Mouse (Mus musculus): ENCODE measurements around the gene Siah1b. TPM values are rescaled to one million over a fixed set of nuclear protein-coding genes. Genes with fewer than 3 reads are reported as not detected.

The Siah1b gene
- polyA plus RNA-seq, 1 experiment from 2014 or later, result 23.5 TPM

DNA sequence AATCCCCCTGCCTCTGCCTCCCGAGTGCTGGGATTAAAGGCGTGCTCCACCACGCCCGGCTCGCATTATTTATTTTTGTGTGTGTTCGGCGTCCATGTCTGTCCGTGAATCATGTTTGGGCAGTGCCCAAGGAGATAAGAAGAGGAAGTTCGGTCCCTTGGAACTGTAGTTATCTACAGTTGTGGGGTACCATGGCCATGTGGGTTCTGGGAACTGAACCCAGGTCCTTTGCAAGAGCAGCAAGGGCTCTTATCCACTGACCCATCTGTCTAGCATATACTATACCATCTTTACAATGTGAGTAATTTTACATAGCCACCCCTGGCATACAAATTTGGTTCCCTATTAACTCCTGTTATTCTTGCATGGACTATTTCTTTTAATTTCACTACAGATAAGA, 5.7 kb upstream of the Siah1b start:
- no peak overlapping the region for H3K4me3 ChIP-seq
- 96% methylated on average over 9 of the region's 9 CpGs for WGBS
- H3K27ac ChIP-seq, result no peak overlapping the region

DNA sequence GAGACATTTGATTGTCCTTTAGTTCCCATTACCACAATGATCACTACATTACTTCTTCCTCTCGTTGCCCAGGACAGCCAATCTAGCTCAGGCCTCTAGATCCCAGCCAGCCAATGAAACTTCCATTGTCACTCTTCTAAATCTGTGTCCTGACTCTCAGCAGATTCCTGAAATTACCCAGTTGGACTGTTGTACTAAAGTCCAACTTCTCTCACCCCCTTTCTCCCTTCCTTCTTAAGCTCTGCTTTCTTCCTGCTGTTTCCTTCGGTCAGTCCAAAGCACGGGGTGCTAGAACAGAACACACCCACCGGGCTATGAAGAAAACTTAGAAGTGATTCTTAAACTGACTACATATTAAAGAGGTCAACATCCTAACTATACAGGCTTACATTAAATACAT, 7.3 kb downstream of the Siah1b start:
- Histone ChIP-seq H3K9me3 (no peaks in the 10 kb centered on the region), H3K9ac (no peak overlapping the region), H3K27ac (no peak overlapping the region), H3K36me3 (peaks cover 6% of the 10 kb centered on the region; the same call in 1 of the 2 replicates), H3K4me2 (no peak overlapping the region), H3K4me3 (no peak overlapping the region), H3K27me3 (no peaks in the 10 kb centered on the region), H3K4me1 (replicated peaks) (no peaks in the 10 kb centered on the region)
- WGBS, result 87% methylated on average over 4 of the region's 4 CpGs
- ATAC-seq (ENCODE audit: low FRiP score), result no peak

More for the DNA sequence above, 5.7 kb upstream of the Siah1b start:
- H3K4me2 ChIP-seq, result no peak overlapping the region
- no peak for ATAC-seq (ENCODE audit: low FRiP score)
- H3K9ac ChIP-seq, result no peak overlapping the region
- no peaks in the 10 kb centered on the region for H3K36me3 ChIP-seq
- H3K9me3 ChIP-seq, result no peaks in the 10 kb centered on the region
- peaks cover 12% of the 10 kb centered on the region; the same call in 1 of the 2 replicates for H3K27me3 ChIP-seq
- H3K4me1 ChIP-seq (replicated peaks), result no peaks in the 10 kb centered on the region

DNA sequence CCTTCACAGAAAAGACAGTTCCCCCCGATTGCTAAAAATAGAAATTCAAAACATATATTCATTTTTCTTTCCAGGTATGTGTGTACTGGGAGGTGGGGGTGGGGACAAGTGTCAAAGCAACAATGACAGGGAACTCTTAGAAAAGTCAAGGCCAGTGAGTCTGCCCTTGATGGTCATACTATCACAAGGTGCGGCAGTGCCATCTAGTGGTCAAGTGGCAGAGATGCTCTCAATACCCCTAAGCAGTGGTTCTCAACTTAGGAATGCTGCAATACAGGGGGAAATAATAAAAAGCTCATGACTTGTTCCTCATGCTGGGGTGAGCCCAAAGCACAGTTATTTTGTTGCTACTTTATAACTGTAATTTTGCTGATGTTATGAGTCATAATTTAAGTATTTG, 10.1 kb downstream of the Siah1b start:
- Histone ChIP-seq H3K36me3 (no peaks in the 10 kb centered on the region), H3K27ac (no peak overlapping the region), H3K4me1 (replicated peaks) (no peaks in the 10 kb centered on the region), H3K27me3 (peaks cover 8% of the 10 kb centered on the region; the same call in 1 of the 2 replicates), H3K9ac (no peak overlapping the region), H3K4me2 (no peak overlapping the region), H3K4me3 (no peak overlapping the region), H3K9me3 (no peaks in the 10 kb centered on the region)
- ATAC-seq (ENCODE audit: low FRiP score), result no peak
- WGBS, result 17% methylated on average over 2 of the region's 2 CpGs

DNA sequence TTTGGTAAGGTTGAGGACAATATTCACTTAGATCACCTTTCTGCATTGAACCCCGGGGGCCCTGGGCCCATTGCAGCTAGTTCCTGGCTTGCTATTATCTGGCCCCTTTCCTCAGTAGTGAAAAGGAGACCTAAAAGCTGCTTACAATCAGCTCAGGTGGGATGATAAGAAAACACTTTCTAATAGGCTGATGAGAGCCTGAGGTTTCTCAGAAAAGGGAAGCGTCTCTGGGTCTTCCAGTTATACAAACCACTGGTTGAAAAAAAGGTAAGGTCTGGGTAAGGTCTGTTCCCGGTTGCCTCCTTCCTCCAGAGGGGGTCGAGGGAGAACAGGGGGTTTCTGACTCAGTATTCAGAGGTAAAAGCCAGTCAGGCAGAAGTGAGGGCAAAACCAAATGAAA, 17.2 kb downstream of the Siah1b start:
- Histone ChIP-seq H3K36me3 (no peaks in the 10 kb centered on the region), H3K9ac (no peak overlapping the region), H3K4me3 (no peak overlapping the region), H3K27me3 (peaks cover 14% of the 10 kb centered on the region; the same call in 1 of the 2 replicates), H3K9me3 (no peaks in the 10 kb centered on the region), H3K27ac (no peak overlapping the region), H3K4me1 (replicated peaks) (no peaks in the 10 kb centered on the region), H3K4me2 (no peak overlapping the region)
- WGBS, result 62% methylated on average over 4 of the region's 4 CpGs
- ATAC-seq (ENCODE audit: low FRiP score), result no peak

DNA sequence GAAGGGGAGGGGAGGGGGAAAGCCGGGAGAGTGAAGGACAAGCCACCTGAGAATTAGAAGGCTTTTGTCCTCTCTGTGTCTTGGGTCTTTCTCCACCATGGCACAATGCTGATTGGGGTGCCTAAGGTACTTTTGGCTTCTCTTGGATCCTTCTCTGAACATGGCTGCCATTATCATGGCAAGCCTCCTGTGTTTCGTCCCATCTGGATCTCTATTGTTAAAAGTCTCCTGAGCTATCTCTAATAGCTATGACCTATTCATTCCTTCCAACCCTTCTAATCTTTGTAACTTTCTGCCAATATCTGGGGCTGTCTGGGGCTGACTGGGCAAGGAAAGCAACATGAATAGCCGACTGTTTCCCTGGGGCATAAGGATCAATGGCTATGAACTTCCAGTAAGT, 17.8 kb downstream of the Siah1b start:
- Histone ChIP-seq H3K9ac (no peak overlapping the region), H3K9me3 (no peaks in the 10 kb centered on the region), H3K4me3 (no peak overlapping the region), H3K4me2 (no peak overlapping the region), H3K36me3 (no peaks in the 10 kb centered on the region), H3K27me3 (peaks cover 14% of the 10 kb centered on the region; the same call in 1 of the 2 replicates), H3K4me1 (replicated peaks) (no peaks in the 10 kb centered on the region), H3K27ac (no peak overlapping the region)
- ATAC-seq (ENCODE audit: low FRiP score), result no peak
- WGBS, result 84% methylated on average over 3 of the region's 3 CpGs

DNA sequence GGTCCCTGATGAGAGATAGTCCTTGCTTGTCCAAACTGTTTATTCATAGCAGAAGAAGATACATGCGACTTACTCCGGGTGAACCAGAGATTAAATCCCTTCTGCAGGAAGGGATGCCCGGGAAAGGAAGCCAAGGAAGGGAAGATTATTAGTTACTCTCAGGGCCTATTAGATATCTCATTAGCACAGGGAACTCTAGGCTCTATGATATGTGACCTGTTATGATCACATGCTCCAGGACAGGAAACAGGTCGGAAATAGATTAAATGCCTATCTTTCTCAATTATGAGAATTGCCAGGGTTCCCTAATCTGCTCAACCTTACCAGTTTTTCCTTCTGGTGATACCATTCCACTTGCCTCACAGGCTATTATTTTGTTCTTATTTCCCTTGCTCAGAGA, 20.6 kb downstream of the Siah1b start:
- Histone ChIP-seq H3K9me3 (no peaks in the 10 kb centered on the region), H3K27me3 (peaks cover 4% of the 10 kb centered on the region; the same call in 1 of the 2 replicates), H3K36me3 (no peaks in the 10 kb centered on the region), H3K4me3 (no peak overlapping the region), H3K27ac (no peak overlapping the region), H3K4me1 (replicated peaks) (no peaks in the 10 kb centered on the region), H3K9ac (no peak overlapping the region), H3K4me2 (no peak overlapping the region)
- ATAC-seq (ENCODE audit: low FRiP score), result no peak
- WGBS, result 95% methylated on average over 4 of the region's 4 CpGs

DNA sequence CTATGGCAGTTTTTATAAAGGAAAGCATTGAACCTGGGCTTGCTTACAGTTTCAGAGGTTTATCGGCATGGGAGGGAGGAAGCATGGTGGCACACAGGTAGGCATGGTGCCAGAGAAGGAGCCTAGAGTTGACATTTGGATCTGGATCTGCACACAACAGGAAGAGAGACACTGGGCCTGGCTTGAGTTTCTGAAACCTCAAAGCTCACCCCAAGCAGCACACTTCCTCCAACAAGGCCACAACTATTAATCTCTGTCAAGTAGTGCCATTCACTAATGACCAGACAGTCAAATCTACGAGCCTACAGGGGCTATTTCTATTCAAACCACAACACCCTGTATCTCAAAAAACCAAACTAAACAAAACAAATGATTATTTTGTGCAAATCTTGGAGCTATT, 29.6 kb downstream of the Siah1b start:
- no peaks in the 10 kb centered on the region for H3K9me3 ChIP-seq
- H3K4me1 ChIP-seq (replicated peaks), result no peaks in the 10 kb centered on the region
- H3K4me2 ChIP-seq, result no peak overlapping the region
- no peak overlapping the region for H3K9ac ChIP-seq
- H3K4me3 ChIP-seq, result no peak overlapping the region
- 0 out of 2 replicates have a peak, but pooled peaks cover 4% of the 10 kb centered on the region for H3K27me3 ChIP-seq
- no peak overlapping the region for H3K27ac ChIP-seq
- 66% methylated on average over 2 of the region's 2 CpGs for WGBS
- no peak for ATAC-seq (ENCODE audit: low FRiP score)
- H3K36me3 ChIP-seq, result no peaks in the 10 kb centered on the region

DNA sequence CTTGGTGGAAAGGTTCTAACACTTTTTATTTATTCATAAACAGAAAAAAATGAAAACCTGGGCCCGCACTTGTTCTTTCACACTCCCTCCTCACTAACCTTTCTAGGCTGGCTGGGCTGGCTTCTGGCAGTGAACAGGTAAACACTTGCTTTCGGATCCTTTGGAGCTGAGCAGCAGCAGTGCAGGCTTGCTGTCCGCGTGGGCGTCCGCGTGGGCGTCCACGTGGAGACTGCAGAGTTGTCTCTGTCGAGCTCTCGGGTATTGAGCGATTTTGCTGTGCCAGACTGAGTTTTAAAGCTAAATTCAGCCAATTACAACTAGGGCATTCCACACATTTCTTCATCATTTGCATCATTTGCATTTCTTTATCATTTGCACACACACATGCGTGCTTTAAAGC, 34.2 kb downstream of the Siah1b start:
- Histone ChIP-seq H3K4me1 (replicated peaks) (no peaks in the 10 kb centered on the region), H3K27ac (no peak overlapping the region), H3K4me2 (no peak overlapping the region), H3K9ac (no peak overlapping the region), H3K9me3 (no peaks in the 10 kb centered on the region), H3K36me3 (no peaks in the 10 kb centered on the region), H3K4me3 (no peak overlapping the region), H3K27me3 (0 out of 2 replicates have a peak, but pooled peaks cover 9% of the 10 kb centered on the region)
- WGBS, result 77% methylated on average over 13 of the region's 13 CpGs
- no peak for ATAC-seq (ENCODE audit: low FRiP score)

DNA sequence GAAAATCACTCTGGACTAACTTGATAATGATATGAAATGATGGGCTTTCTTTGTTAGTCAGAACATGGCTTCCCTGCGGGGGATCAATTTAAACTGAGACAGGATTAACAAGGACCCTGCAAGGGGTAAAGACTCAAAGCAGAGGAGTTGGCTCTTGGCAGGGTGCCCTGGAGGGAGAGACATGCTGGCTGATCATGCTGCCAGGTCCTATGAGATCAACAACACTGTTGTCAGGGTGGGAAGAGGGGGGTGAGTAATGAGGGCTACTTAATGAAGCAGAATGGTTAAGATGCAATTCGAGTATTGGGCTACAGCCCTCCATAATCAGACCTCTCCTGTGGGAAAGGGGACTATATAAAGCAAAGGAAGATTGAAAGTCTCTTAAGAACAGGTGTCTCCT, 37.4 kb downstream of the Siah1b start:
- H3K27me3 ChIP-seq, result 0 out of 2 replicates have a peak, but pooled peaks cover 9% of the 10 kb centered on the region
- H3K4me3 ChIP-seq, result no peak overlapping the region
- 34% methylated on average over 2 of the region's 2 CpGs for WGBS
- no peaks in the 10 kb centered on the region for H3K9me3 ChIP-seq
- no peak overlapping the region for H3K27ac ChIP-seq
- ATAC-seq (ENCODE audit: low FRiP score), result 0 out of 2 replicates have a peak, but pooled peaks have one; percentile 43
- no peaks in the 10 kb centered on the region for H3K4me1 ChIP-seq (replicated peaks)
- H3K4me2 ChIP-seq, result no peak overlapping the region
- no peak overlapping the region for H3K9ac ChIP-seq
- no peaks in the 10 kb centered on the region for H3K36me3 ChIP-seq

DNA sequence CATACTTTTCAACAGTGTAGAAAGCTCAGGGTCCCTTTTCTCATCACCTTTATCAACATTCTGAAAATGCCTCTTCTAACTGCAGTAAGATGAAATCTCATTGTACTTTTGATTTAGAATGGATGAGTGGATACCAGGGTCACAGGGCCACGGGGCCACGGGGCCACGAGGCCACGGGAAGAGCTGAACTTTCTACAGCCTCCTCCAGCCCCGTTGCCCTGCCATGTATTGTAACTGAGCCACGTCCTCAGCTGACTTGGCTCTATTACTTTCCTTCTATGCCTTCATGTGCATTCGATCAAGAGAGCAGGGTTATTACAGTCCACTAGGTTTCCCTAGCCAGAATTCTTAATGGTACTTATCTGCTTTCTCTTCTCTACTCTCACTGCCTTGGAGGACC, 40.4 kb downstream of the Siah1b start:
- WGBS, result 76% methylated on average over 7 of the region's 7 CpGs
- Histone ChIP-seq H3K27me3 (0 out of 2 replicates have a peak, but pooled peaks cover 5% of the 10 kb centered on the region), H3K9ac (no peak overlapping the region), H3K4me2 (no peak overlapping the region), H3K4me3 (no peak overlapping the region), H3K9me3 (no peaks in the 10 kb centered on the region), H3K27ac (no peak overlapping the region), H3K4me1 (replicated peaks) (no peaks in the 10 kb centered on the region), H3K36me3 (no peaks in the 10 kb centered on the region)
- no peak for ATAC-seq (ENCODE audit: low FRiP score)

DNA sequence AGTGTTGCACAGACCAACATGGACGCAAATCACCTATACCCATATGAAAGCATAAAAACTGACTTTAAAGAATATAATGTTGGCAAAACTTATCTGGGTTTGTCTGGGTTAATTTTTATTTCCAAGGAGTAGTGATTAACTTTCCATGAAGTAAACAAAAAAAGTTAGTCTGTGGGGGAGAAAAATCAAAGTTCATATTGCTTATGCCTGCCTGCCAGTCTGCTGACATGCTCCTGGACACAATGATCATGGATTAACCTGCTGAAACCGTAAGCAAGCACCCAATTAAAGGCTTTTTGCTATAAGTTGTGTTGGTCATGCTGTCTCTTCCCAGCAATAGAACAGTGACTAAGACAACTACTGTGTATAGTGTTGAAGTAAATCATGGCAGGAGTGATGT, 40.9 kb downstream of the Siah1b start:
- no peak overlapping the region for H3K9ac ChIP-seq
- no peaks in the 10 kb centered on the region for H3K4me1 ChIP-seq (replicated peaks)
- H3K4me3 ChIP-seq, result no peak overlapping the region
- H3K27ac ChIP-seq, result no peak overlapping the region
- H3K9me3 ChIP-seq, result no peaks in the 10 kb centered on the region
- WGBS, result 78% methylated on average over 2 of the region's 2 CpGs
- H3K27me3 ChIP-seq, result 0 out of 2 replicates have a peak, but pooled peaks cover 5% of the 10 kb centered on the region
- H3K36me3 ChIP-seq, result no peaks in the 10 kb centered on the region
- no peak overlapping the region for H3K4me2 ChIP-seq
- no peak for ATAC-seq (ENCODE audit: low FRiP score)

DNA sequence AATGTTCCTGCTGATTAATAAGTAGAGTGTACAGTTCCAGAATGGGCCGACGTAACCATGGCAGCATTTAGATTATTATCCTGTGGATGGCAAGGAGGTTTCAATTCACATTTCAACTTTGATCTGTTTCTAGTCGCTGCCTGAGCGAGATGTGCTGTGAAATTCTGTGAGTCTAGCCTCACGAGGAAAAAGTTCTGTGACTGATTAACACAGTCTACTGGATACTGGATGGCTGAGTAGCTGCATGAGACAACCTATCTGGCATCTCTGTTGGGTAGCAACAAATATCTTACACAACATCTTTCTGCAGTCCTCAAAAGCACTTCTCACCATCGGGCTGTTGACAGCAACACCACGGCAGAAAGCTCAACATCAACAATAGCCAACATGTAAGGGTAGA, 43.8 kb downstream of the Siah1b start:
- no peaks in the 10 kb centered on the region for H3K4me1 ChIP-seq (replicated peaks)
- no peak for ATAC-seq (ENCODE audit: low FRiP score)
- H3K27me3 ChIP-seq, result 0 out of 2 replicates have a peak, but pooled peaks cover 3% of the 10 kb centered on the region
- H3K4me2 ChIP-seq, result no peak overlapping the region
- 85% methylated on average over 7 of the region's 7 CpGs for WGBS
- no peaks in the 10 kb centered on the region for H3K9me3 ChIP-seq
- H3K36me3 ChIP-seq, result no peaks in the 10 kb centered on the region
- H3K4me3 ChIP-seq, result no peak overlapping the region
- H3K27ac ChIP-seq, result no peak overlapping the region
- no peak overlapping the region for H3K9ac ChIP-seq

DNA sequence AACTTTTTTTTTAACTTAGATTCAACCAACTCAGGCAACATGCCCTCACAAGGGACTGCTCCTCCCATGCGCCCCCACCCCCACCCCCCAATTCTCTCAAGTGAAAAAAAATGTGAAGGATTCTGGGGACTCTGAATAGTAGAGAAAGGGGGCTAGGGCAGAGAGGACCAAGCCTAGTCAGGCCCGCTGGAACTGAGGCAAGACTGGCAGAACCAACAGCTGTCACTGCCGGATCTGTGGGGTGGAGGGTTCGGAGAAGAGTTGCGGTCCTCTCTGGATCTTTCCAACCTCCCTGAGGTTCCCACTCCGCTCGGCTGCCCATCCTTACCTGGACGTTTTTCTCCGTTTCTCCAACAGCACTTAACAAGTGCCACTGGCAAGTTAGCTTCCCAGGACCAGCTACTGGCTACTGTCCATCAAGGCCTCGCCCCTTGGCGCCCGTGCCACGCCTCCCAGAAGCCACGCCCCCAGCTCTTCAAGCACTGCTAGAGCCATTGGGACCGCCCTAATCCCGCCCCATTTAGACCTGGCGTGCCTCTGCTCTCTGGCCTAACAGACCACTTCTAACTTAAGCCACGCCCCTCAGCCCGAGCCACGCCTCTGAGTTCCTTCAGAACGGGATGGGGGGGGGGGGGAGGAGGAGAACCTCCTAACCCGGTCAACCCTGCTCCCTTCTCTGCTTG, 48.5 kb downstream of the Siah1b start, which contains the start of gene Car5b:
Gene Car5b (minus strand): TSS at position 391 of the 683 bp plus-strand sequence.
- no peak within 1 kb of the TSS for H3K9ac ChIP-seq
- H3K36me3 ChIP-seq, result no peaks in the 10 kb centered on the region
- H3K4me3 ChIP-seq, result peak within 1 kb of the TSS; percentile 31
- ATAC-seq (ENCODE audit: low FRiP score), result peak; percentile 88
- 24% methylated on average over 20 of the region's 22 CpGs for WGBS
- peak within 1 kb of the TSS; percentile 52 for H3K4me2 ChIP-seq
- no peak within 1 kb of the TSS for H3K27ac ChIP-seq
- H3K9me3 ChIP-seq, result no peaks in the 10 kb centered on the region
- H3K4me1 ChIP-seq (replicated peaks), result no peaks in the 10 kb centered on the region
- H3K27me3 ChIP-seq, result peaks cover 10% of the 10 kb centered on the region; the same call in 1 of the 2 replicates

Data from hindbrain, embryonic 13.5 days (tissue).